Mouse (Mus musculus): ENCODE results near the gene Maip1. TPM values are rescaled to one million over a fixed set of nuclear protein-coding genes. Genes with fewer than 3 reads are reported as not detected.

Gene Maip1
- total RNA-seq (2023; ENCODE audit: inconsistent age), result 15.6 to 18.6 TPM (median 17.2 TPM) in 4 replicates

DNA sequence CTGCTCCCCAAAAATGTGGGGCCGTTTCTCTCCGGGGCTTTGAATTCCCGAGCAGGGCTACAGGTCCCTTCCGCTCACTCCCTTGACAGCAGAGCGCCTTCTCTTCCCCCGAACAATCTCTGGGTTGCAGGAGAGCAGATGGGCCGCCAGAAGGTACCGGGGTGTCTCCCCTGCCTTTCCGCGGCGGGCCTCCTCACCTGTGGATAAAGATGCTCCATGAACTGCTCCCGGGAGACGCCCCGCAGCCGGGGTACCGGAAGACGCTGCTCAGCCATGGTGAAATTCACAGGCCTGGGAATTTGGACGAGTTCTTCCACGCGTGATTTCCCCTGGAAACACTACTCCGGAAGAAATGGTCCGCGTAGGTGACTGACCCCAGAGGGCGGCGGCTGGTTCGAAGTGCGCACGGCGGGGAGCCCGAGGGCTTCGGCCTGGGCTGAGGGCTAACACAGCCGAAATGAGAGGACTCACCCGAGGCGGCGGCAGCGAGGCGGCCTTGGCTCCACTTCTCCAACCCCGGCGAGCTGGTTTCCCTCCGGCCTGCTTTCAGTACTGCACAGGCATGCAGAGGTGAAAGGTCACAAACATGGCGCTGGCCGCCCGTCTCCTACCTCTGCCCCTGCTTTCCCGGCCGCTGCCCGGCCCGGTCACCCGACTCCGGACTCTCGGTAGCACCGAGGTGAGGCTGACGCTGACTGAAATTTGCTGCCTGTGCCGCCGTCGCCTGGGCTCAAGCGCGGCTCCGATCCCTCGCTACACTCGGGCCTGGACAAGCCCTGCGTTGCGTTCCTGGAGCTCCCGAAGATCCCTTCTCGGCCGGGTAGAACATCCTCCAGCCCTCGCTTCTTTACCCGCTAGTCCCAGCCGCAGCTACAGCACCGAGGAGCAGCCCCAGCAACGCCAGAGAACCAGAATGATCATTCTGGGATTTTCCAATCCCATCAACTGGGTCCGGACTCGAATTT is at the start of gene Maip1, which contains the start of gene Tyw5:
Gene Maip1 (plus strand): TSS at position 142 of the 965 bp plus-strand sequence.
Gene Tyw5 (minus strand): TSS at position 915 of the 965 bp plus-strand sequence.

DNA sequence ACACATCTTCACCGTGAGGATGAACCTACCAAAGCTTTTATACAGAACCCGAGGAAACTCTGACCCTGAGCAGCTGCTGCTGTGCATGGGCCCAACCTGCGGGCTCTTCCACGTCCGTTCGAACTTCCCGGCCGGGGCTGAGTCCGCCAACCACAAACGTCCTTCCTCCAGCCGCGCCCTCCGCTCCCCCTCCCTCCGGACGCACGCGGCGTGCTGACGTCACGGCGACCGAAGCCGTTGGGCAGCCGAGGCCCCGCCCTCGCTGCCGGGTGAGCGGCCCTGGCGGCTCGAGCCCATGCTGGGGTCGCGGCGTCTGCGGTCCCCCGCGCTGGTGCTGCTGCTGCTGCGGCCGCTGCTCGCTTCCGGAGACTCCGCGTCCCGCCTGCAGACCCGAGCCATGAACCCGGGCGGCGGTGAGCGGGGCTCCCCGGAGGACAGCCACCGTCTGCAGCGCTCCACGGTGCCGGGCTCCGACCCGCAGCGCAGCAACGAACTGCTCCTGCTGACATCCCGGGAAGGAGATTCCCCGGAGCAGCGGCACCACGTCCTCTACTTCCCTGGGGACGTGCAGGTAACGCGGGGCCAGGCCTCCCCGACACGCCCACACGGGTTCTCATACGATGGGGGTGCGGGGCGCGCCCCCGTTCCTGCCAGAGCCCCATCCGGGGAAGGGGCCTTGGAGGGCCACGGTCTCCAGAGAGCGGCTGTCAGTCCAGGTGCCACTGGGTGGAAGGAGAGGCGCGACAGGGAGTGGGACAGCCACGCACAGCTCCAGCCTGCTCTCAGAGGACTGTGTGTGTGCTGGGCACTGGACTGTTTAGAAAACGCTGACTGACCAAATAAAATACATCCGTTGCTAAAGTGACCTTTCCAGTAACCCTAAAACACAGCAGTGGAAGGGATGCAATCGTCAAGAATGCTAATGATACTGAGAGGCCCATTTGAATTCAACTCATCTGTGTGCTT is 28.5 kb upstream of the Maip1 start, which contains the start of gene 1700066M21Rik:
Gene 1700066M21Rik (plus strand): TSS at position 245 of the 966 bp plus-strand sequence.

Other genes starting within 250 kb of the Maip1 start
- 4.4 to 8.7 TPM (median 6.0 TPM) in 4 replicates for gene 1700066M21Rik, start 28.7 kb upstream of the Maip1 start, total RNA-seq (2023; ENCODE audit: inconsistent age)
- gene Tyw5, start 773 bp downstream of the Maip1 start, total RNA-seq (2023; ENCODE audit: inconsistent age), result 18.2 to 21.3 TPM (median 19.7 TPM) in 4 replicates

All from B cell, adult (primary cell).